Mouse (Mus musculus): ENCODE results near the gene Rabgap1l. TPM values are rescaled to one million over a fixed set of nuclear protein-coding genes. Genes with fewer than 3 reads are reported as not detected.

Gene Rabgap1l
- total and polyA plus RNA-seq, 3 experiments: 1.8 to 29.5 (median 24.2) TPM

GRCm38 (mm10) chr1:160312658-160313057, 480.4 kb downstream of the Rabgap1l start:
- no peak for DNase-seq

- DNase-seq: no peak
These were observed 481.1 kb downstream of the Rabgap1l start for GRCm38 (mm10) chr1:160311861-160312260.

GRCm38 (mm10) chr1:160309951-160310350, 483.1 kb downstream of the Rabgap1l start:
- no peak for DNase-seq

GRCm38 (mm10) chr1:160308996-160309395, 484.0 kb downstream of the Rabgap1l start:
- no peak for DNase-seq

GRCm38 (mm10) chr1:160308498-160308897, 484.5 kb downstream of the Rabgap1l start:
- DNase-seq: no peak

- no peak for DNase-seq
These were observed 486.0 kb downstream of the Rabgap1l start for GRCm38 (mm10) chr1:160306866-160307616.

- DNase-seq: no peak
These were observed 486.7 kb downstream of the Rabgap1l start for GRCm38 (mm10) chr1:160306336-160306735.

- DNase-seq: no peak
These were observed 487.2 kb downstream of the Rabgap1l start for GRCm38 (mm10) chr1:160305826-160306225.

GRCm38 (mm10) chr1:160304969-160305498, 488.0 kb downstream of the Rabgap1l start:
- no peak for DNase-seq

GRCm38 (mm10) chr1:160302268-160302667, 490.7 kb downstream of the Rabgap1l start:
- no peak for DNase-seq

GRCm38 (mm10) chr1:160301156-160301555, 491.9 kb downstream of the Rabgap1l start:
- DNase-seq: no peak

GRCm38 (mm10) chr1:160300704-160301103, 492.3 kb downstream of the Rabgap1l start:
- DNase-seq: no peak

GRCm38 (mm10) chr1:160299979-160300378, 493.0 kb downstream of the Rabgap1l start:
- no peak for DNase-seq

- DNase-seq: no peak
These were observed 494.1 kb downstream of the Rabgap1l start for GRCm38 (mm10) chr1:160298893-160299292.

GRCm38 (mm10) chr1:160297701-160298100, 495.3 kb downstream of the Rabgap1l start:
- DNase-seq: no peak

GRCm38 (mm10) chr1:160295323-160295722, 497.7 kb downstream of the Rabgap1l start:
- no peak for DNase-seq

GRCm38 (mm10) chr1:160293488-160293887, 499.5 kb downstream of the Rabgap1l start:
- DNase-seq: no peak

GRCm38 (mm10) chr1:160292058-160292457, 501.0 kb downstream of the Rabgap1l start:
- DNase-seq: no peak

- DNase-seq: no peak
These were observed 502.8 kb downstream of the Rabgap1l start for GRCm38 (mm10) chr1:160290242-160290641.

GRCm38 (mm10) chr1:160287058-160287645, 505.9 kb downstream of the Rabgap1l start:
- no peak for DNase-seq

- DNase-seq: no peak
These were observed 506.5 kb downstream of the Rabgap1l start for GRCm38 (mm10) chr1:160286400-160287057.

GRCm38 (mm10) chr1:160284241-160284640, 508.8 kb downstream of the Rabgap1l start:
- no peak for DNase-seq
